8 mouse cellular contexts compared by ENCODE assay signal in genomic region chr13:21710031-21710711, GRCm38 (mm10). TPM values are rescaled to one million over a fixed set of nuclear protein-coding genes. Genes with fewer than 3 reads are reported as not detected.
A peak's percentile ranks its signal among the peaks of the same experiment; 100 is the strongest.
DNase-seq lines count a peak whose midpoint lies in the region; ATAC-seq and TF ChIP-seq lines count a peak whose summit lies in the region.

No protein-coding gene starts in this region.

- peak overlapping the region; percentile 88 for H3K27ac ChIP-seq in embryonic facial prominence, embryonic 13.5 days
- H3K27ac ChIP-seq in heart, adult 2 months, result peak overlapping the region; percentile 78
- peak overlapping the region; percentile 17; the same call in 1 of the 2 replicates for H3K27ac ChIP-seq in kidney, adult 2 months (ENCODE audit: insufficient read depth, low read depth, low read length)
- no peak overlapping the region for H3K27ac ChIP-seq in limb, embryonic 11.5 days (replicated peaks; ENCODE audit: low read depth, low read length)
- H3K27ac ChIP-seq in midbrain, embryonic 13.5 days, result peak overlapping the region; percentile 72
- H3K27ac ChIP-seq in small intestine, adult 2 months (ENCODE audit: insufficient read depth, low read depth, low read length), result peak overlapping the region; percentile 41

- H3K4me3 ChIP-seq in embryonic facial prominence, embryonic 13.5 days, result peak overlapping the region; percentile 66
- peak overlapping the region; percentile 74 for H3K4me3 ChIP-seq in heart, adult 2 months
- H3K4me3 ChIP-seq in kidney, adult 2 months (ENCODE audit: insufficient read depth, low read depth, low read length), result peak overlapping the region; percentile 71
- H3K4me3 ChIP-seq in limb, embryonic 11.5 days (ENCODE audit: low read depth, low read length), result peak overlapping the region; percentile 58
- H3K4me3 ChIP-seq in midbrain, embryonic 13.5 days (replicated peaks), result peak overlapping the region; percentile 64
- H3K4me3 ChIP-seq in small intestine, adult 2 months (ENCODE audit: low read depth, low read length), result peak overlapping the region; percentile 69

- intact Hi-C loops in heart, adult 2 months (cut with DNase I), result loop anchor here (2.0 to 10.0 kb wide), 7 partner anchors 205 to 1985 kb away; partner anchors contain the start of genes Hist1h1t, Hist1h4c and Hist1h4d

- H3K79me2 ChIP-seq in heart, adult 2 months (replicated peaks; ENCODE audit: control insufficient read depth, insufficient read depth, low read length), result no peaks in the 10 kb centered on the region

- peak; percentile 67 for DNase-seq in 3134 (ENCODE audit: extremely low read depth, insufficient read length, low spot score)
- peak; percentile 89 to 91 for DNase-seq in adrenal gland, postnatal 36 days
- DNase-seq in heart, adult 2 months, result peak; percentile 89 to 90
- peak; percentile 92 for DNase-seq in kidney, adult 2 months
- peak; percentile 94 for DNase-seq in limb, embryonic 11.5 days (ENCODE audit: low spot score)

- peak; percentile 96; the same call in 1 of the 2 replicates for TF ChIP-seq CTCF in heart, adult 2 months (IDR thresholded peaks at IDR 0.05)
- peak; percentile 76 for TF ChIP-seq CTCF in kidney, adult 2 months (conservative IDR thresholded peaks at IDR 0.05; ENCODE audit: insufficient read depth, insufficient read length, low read depth, low read length)
- TF ChIP-seq CTCF in small intestine, adult 2 months (IDR thresholded peaks at IDR 0.05; ENCODE audit: extremely low read depth, insufficient read length, insufficient replicate concordance, low read depth, low read length), result peak; percentile 87

- TF ChIP-seq EP300 in heart, adult 2 months (IDR thresholded peaks at IDR 0.05; ENCODE audit: insufficient read depth, low read depth, low read length), result 0 out of 2 replicates have a peak, but pooled peaks have one; percentile 49

- peak; percentile 49 for TF ChIP-seq POLR2A in heart, adult 2 months (IDR thresholded peaks at IDR 0.05; ENCODE audit: insufficient read depth, low read depth, low read length)
- no peak for TF ChIP-seq POLR2A in kidney, adult 2 months (IDR thresholded peaks at IDR 0.05; ENCODE audit: low read depth, low read length)
- TF ChIP-seq POLR2A in small intestine, adult 2 months (IDR thresholded peaks at IDR 0.05; ENCODE audit: low read depth, low read length), result no peak; the same call in 1 of the 2 replicates

- no peaks in the 10 kb centered on the region for H3K27me3 ChIP-seq in embryonic facial prominence, embryonic 13.5 days
- no peaks in the 10 kb centered on the region for H3K27me3 ChIP-seq in heart, adult 2 months (ENCODE audit: control insufficient read depth, insufficient read depth, low read length)
- H3K27me3 ChIP-seq in kidney, adult 2 months (replicated peaks; ENCODE audit: control insufficient read depth, insufficient read depth, low read length), result no peaks in the 10 kb centered on the region
- no peaks in the 10 kb centered on the region for H3K27me3 ChIP-seq in limb, embryonic 11.5 days (ENCODE audit: control insufficient read depth, insufficient read depth, low read length)
- no peaks in the 10 kb centered on the region for H3K27me3 ChIP-seq in midbrain, embryonic 13.5 days
- no peaks in the 10 kb centered on the region for H3K27me3 ChIP-seq in small intestine, adult 2 months (ENCODE audit: control insufficient read depth, insufficient read depth, low read length)

- peak overlapping the region; percentile 66 for H3K4me2 ChIP-seq in embryonic facial prominence, embryonic 13.5 days
- peak overlapping the region; percentile 28; the same call in 1 of the 2 replicates for H3K4me2 ChIP-seq in limb, embryonic 11.5 days (ENCODE audit: low read depth, severe bottlenecking)
- H3K4me2 ChIP-seq in midbrain, embryonic 13.5 days (replicated peaks), result peak overlapping the region; percentile 47

- WGBS in embryonic facial prominence, embryonic 13.5 days, result under 1% methylated on average over 32 of the region's 32 CpGs
- under 1% methylated on average over 32 of the region's 32 CpGs for WGBS in heart, adult 2 months
- under 1% methylated on average over 32 of the region's 32 CpGs for WGBS in kidney, adult 2 months
- under 1% methylated on average over 32 of the region's 32 CpGs for WGBS in limb, embryonic 11.5 days
- under 1% methylated on average over 32 of the region's 32 CpGs for WGBS in midbrain, embryonic 13.5 days
- WGBS in small intestine, adult 2 months, result under 1% methylated on average over 32 of the region's 32 CpGs

- H3K9ac ChIP-seq in embryonic facial prominence, embryonic 13.5 days, result peak overlapping the region; percentile 75
- peak overlapping the region; percentile 85 for H3K9ac ChIP-seq in heart, adult 2 months (ENCODE audit: low read depth, low read length)
- peak overlapping the region; percentile 67; the same call in 1 of the 2 replicates for H3K9ac ChIP-seq in limb, embryonic 11.5 days (ENCODE audit: low read length)
- peak overlapping the region; percentile 60 for H3K9ac ChIP-seq in midbrain, embryonic 13.5 days (replicated peaks)

- peaks cover 8% of the 10 kb centered on the region for H3K4me1 ChIP-seq in embryonic facial prominence, embryonic 13.5 days
- no peaks in the 10 kb centered on the region for H3K4me1 ChIP-seq in heart, adult 2 months (ENCODE audit: control insufficient read depth, insufficient read depth, low read length)
- peaks cover 5% of the 10 kb centered on the region; the same call in 1 of the 2 replicates for H3K4me1 ChIP-seq in kidney, adult 2 months (ENCODE audit: control insufficient read depth, insufficient read depth, low read length)
- peaks cover 5% of the 10 kb centered on the region for H3K4me1 ChIP-seq in limb, embryonic 11.5 days (ENCODE audit: control insufficient read depth, insufficient read depth, low read length)
- H3K4me1 ChIP-seq in midbrain, embryonic 13.5 days (replicated peaks), result peaks cover 12% of the 10 kb centered on the region
- peaks cover 4% of the 10 kb centered on the region; the same call in 1 of the 2 replicates for H3K4me1 ChIP-seq in small intestine, adult 2 months (ENCODE audit: control insufficient read depth, insufficient read depth, insufficient read length, low read length)

- ATAC-seq in embryonic facial prominence, embryonic 13.5 days (ENCODE audit: insufficient number of reproducible peaks, insufficient read depth, low FRiP score, low TSS enrichment, low read depth), result peak; percentile 81; the same call in 1 of the 2 replicates
- ATAC-seq in limb, embryonic 11.5 days (ENCODE audit: insufficient number of reproducible peaks, low FRiP score, low TSS enrichment, low read depth), result peak; percentile 76
- peak; percentile 83 for ATAC-seq in midbrain, embryonic 13.5 days

- H3K9me3 ChIP-seq in embryonic facial prominence, embryonic 13.5 days, result no peaks in the 10 kb centered on the region
- no peaks in the 10 kb centered on the region for H3K9me3 ChIP-seq in limb, embryonic 11.5 days (ENCODE audit: control insufficient read depth, low read length)
- no peaks in the 10 kb centered on the region for H3K9me3 ChIP-seq in midbrain, embryonic 13.5 days

- H3K36me3 ChIP-seq in embryonic facial prominence, embryonic 13.5 days, result no peaks in the 10 kb centered on the region
- H3K36me3 ChIP-seq in heart, adult 2 months (ENCODE audit: control insufficient read depth, insufficient read depth, low read length), result no peaks in the 10 kb centered on the region
- H3K36me3 ChIP-seq in kidney, adult 2 months (ENCODE audit: control insufficient read depth, insufficient read depth, low read length), result no peaks in the 10 kb centered on the region
- H3K36me3 ChIP-seq in limb, embryonic 11.5 days (ENCODE audit: control insufficient read depth, insufficient read depth, low read length), result no peaks in the 10 kb centered on the region
- no peaks in the 10 kb centered on the region for H3K36me3 ChIP-seq in midbrain, embryonic 13.5 days
- H3K36me3 ChIP-seq in small intestine, adult 2 months (ENCODE audit: control insufficient read depth, insufficient read depth, low read length), result no peaks in the 10 kb centered on the region

RNA-seq across cellular contexts. Expression of gene Hist1h2bl, which starts 5.8 kb away (rescaled TPM):
- total RNA-seq in adrenal gland, postnatal 36 days (2021), result 10 to 100 TPM; 60.4 to 64.6 TPM
- polyA plus RNA-seq in embryonic facial prominence, embryonic 13.5 days (2015; fragmentation: Nextera tagmentation; extraction: Ambion mirVana), result 2.1 and 5.2 TPM in 2 replicates
- 10 to 100 TPM; 10.5 to 12.9 TPM for total RNA-seq in heart, adult 2 months (2021)
- not detected in 2 replicates for polyA plus RNA-seq in heart, adult 2 months (2012; rRNA removed)
- polyA plus RNA-seq in kidney, adult 2 months (2012; rRNA removed), result 1.0 TPM in 1 of 2 replicates, not detected in the other
- 2.2 and 2.9 TPM in 2 replicates for polyA plus RNA-seq in limb, embryonic 11.5 days (2014; fragmentation: Nextera tagmentation; extraction: Ambion mirVana)
- 1.8 TPM in 1 of 2 replicates, not detected in the other for polyA plus RNA-seq in midbrain, embryonic 13.5 days (2015; fragmentation: Nextera tagmentation; extraction: Ambion mirVana)
- 10.7 and 15.7 TPM in 2 replicates for polyA plus RNA-seq in small intestine, adult 2 months (2012; rRNA removed)

RNA-seq across cellular contexts. Expression of gene Hist1h2ai, which starts 6.1 kb away (rescaled TPM):
- 10 to 100 TPM in 1 of 2 experiments, 1 to 10 TPM in 1; 7.6 to 50.2 TPM for total RNA-seq in adrenal gland, postnatal 36 days (2021)
- polyA plus RNA-seq in embryonic facial prominence, embryonic 13.5 days (2015; fragmentation: Nextera tagmentation; extraction: Ambion mirVana), result 48.1 and 52.2 TPM in 2 replicates
- total RNA-seq in heart, adult 2 months (2021), result 1 to 10 TPM; 3.5 to 9.1 TPM
- polyA plus RNA-seq in heart, adult 2 months (2012; rRNA removed), result 1.6 TPM in 1 of 2 replicates, not detected in the other
- 0.49 and 1.2 TPM in 2 replicates for polyA plus RNA-seq in kidney, adult 2 months (2012; rRNA removed)
- 16.9 and 20.4 TPM in 2 replicates for polyA plus RNA-seq in limb, embryonic 11.5 days (2014; fragmentation: Nextera tagmentation; extraction: Ambion mirVana)
- 12.9 and 37.4 TPM in 2 replicates for polyA plus RNA-seq in midbrain, embryonic 13.5 days (2015; fragmentation: Nextera tagmentation; extraction: Ambion mirVana)
- 66.1 and 104 TPM in 2 replicates for polyA plus RNA-seq in small intestine, adult 2 months (2012; rRNA removed)

RNA-seq across cellular contexts. Expression of gene Hist1h3h, which starts 7.3 kb away (rescaled TPM):
- total RNA-seq in adrenal gland, postnatal 36 days (2021), result 10 to 100 TPM; 68.3 to 81.7 TPM
- polyA plus RNA-seq in embryonic facial prominence, embryonic 13.5 days (2015; fragmentation: Nextera tagmentation; extraction: Ambion mirVana), result 10.0 and 21.3 TPM in 2 replicates
- 1 to 10 TPM; 5.5 to 9.1 TPM for total RNA-seq in heart, adult 2 months (2021)
- not detected in 2 replicates for polyA plus RNA-seq in heart, adult 2 months (2012; rRNA removed)
- 1.1 and 2.2 TPM in 2 replicates for polyA plus RNA-seq in kidney, adult 2 months (2012; rRNA removed)
- polyA plus RNA-seq in limb, embryonic 11.5 days (2014; fragmentation: Nextera tagmentation; extraction: Ambion mirVana), result 13.2 and 15.5 TPM in 2 replicates
- 10.8 and 11.5 TPM in 2 replicates for polyA plus RNA-seq in midbrain, embryonic 13.5 days (2015; fragmentation: Nextera tagmentation; extraction: Ambion mirVana)
- polyA plus RNA-seq in small intestine, adult 2 months (2012; rRNA removed), result 79.4 and 100 TPM in 2 replicates

RNA-seq across cellular contexts. Expression of gene Hist1h2bm, which starts 11.7 kb away (rescaled TPM):
- 10 to 100 TPM; 17.4 to 18.8 TPM for total RNA-seq in adrenal gland, postnatal 36 days (2021)
- polyA plus RNA-seq in embryonic facial prominence, embryonic 13.5 days (2015; fragmentation: Nextera tagmentation; extraction: Ambion mirVana), result 4.2 and 7.3 TPM in 2 replicates
- total RNA-seq in heart, adult 2 months (2021), result 1 to 10 TPM in 1 of 2 experiments, under 1 TPM in 1; 0.78 to 2.8 TPM
- 0.27 TPM in 1 of 2 replicates, not detected in the other for polyA plus RNA-seq in heart, adult 2 months (2012; rRNA removed)
- 0.24 and 0.38 TPM in 2 replicates for polyA plus RNA-seq in kidney, adult 2 months (2012; rRNA removed)
- 7.6 and 9.2 TPM in 2 replicates for polyA plus RNA-seq in limb, embryonic 11.5 days (2014; fragmentation: Nextera tagmentation; extraction: Ambion mirVana)
- polyA plus RNA-seq in midbrain, embryonic 13.5 days (2015; fragmentation: Nextera tagmentation; extraction: Ambion mirVana), result 3.7 and 4.2 TPM in 2 replicates
- polyA plus RNA-seq in small intestine, adult 2 months (2012; rRNA removed), result 4.7 and 7.1 TPM in 2 replicates

RNA-seq across cellular contexts. Expression of gene Olfr1359, which starts 12.3 kb away (rescaled TPM):
- not detected for total RNA-seq in adrenal gland, postnatal 36 days (2021)
- not detected in 2 replicates for polyA plus RNA-seq in embryonic facial prominence, embryonic 13.5 days (2015; fragmentation: Nextera tagmentation; extraction: Ambion mirVana)
- not detected for total RNA-seq in heart, adult 2 months (2021)
- polyA plus RNA-seq in heart, adult 2 months (2012; rRNA removed), result not detected in 2 replicates
- polyA plus RNA-seq in kidney, adult 2 months (2012; rRNA removed), result not detected in 2 replicates
- polyA plus RNA-seq in limb, embryonic 11.5 days (2014; fragmentation: Nextera tagmentation; extraction: Ambion mirVana), result not detected in 2 replicates
- not detected in 2 replicates for polyA plus RNA-seq in midbrain, embryonic 13.5 days (2015; fragmentation: Nextera tagmentation; extraction: Ambion mirVana)
- not detected in 2 replicates for polyA plus RNA-seq in small intestine, adult 2 months (2012; rRNA removed)
